Mouse (Mus musculus) brain, embryonic 14.5 days (tissue): Measurements from ENCODE around the gene Hacl1.

Source experiments
- CTCF ChIP-seq: fragments of 200-500 bp; IDR thresholded peaks from 2 replicates; pipeline ENCODE4 v1.5.1; 2012; ENCODE audit warnings: inconsistent platforms, mild to moderate bottlenecking, moderate library complexity, borderline replicate concordance; ENCODE audit not compliant: insufficient read depth, insufficient read length; ENCODE audit errors: extremely low read depth
- POLR2A ChIP-seq: fragments of 200-500 bp; IDR thresholded peaks from 2 replicates; pipeline ENCODE4 v1.6.1; 2012; ENCODE audit warnings: mild to moderate bottlenecking, inconsistent platforms, borderline replicate concordance; ENCODE audit not compliant: poor library complexity, insufficient read depth, insufficient read length, severe bottlenecking; ENCODE audit errors: extremely low read depth

GRCm38 (mm10) chr14:31655406-31655805, 14.3 kb upstream of the Hacl1 start:
- TF ChIP-seq POLR2A (no peak), CTCF (no peak)
